Mouse (Mus musculus) central nervous system, embryonic 18 days (tissue): ENCODE measurements around the gene Tsnax. TPM values are rescaled to one million over a fixed set of nuclear protein-coding genes. Genes with fewer than 3 reads are reported as not detected.

Experiments
- polyA plus RNA-seq: library from polyadenylated mRNA; depleted of rRNA; stranded (reverse); fragments of >200 nt; gene quantifications from 2 replicates; pipeline ENCODE4 v1.2.3, GENCODE M21; 2012; rRNA removed

Tsnax gene
- polyA plus RNA-seq, result 154 and 181 TPM in 2 replicates

DNA sequence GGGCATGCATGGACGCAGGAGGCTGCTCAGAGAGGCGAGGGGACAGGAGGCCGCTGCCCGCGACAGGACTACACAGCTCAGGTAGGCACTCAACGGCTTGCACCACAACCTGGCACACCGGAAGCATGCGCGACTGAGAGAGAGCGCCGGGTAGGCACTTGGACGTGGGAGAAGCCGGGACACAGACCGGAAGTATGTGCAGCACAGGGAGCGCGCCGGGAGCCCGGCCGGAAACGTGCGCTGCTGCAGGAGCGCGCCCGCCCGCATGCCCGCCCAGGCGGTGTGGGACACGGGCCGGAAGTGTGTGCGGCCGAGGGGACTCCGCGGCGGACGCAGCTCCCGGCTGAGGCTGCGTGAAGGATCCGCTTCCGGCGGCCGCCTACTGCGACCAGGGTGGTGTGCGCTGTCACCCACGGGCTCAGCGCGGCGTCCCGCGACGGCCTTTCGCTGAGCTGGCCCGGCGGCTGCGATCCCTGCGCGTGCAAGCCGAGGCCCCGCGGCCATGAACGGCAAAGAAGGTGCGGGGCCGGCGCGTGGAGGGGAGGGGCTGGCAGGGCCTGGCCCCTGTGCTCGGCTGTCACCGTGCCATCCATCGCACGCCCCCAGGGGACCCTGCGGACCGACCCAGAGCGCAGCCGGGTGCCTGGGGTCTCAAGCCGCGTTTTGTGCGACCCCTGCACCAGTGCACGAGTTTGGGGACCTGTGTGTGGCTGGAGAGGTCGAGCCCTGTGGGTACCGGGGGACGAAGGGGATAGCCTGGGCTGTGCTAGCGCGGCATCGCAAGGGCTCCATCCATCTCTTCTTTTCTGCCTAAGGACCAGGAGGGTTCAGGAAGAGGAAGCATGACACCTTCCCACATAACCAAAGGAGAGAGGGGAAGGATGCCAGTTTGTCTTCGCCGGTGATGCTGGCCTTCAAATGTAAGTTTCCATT, at the start of gene Tsnax:
Gene Tsnax, plus strand, starts transcription at position 303 of the 933 bp plus-strand sequence.

DNA sequence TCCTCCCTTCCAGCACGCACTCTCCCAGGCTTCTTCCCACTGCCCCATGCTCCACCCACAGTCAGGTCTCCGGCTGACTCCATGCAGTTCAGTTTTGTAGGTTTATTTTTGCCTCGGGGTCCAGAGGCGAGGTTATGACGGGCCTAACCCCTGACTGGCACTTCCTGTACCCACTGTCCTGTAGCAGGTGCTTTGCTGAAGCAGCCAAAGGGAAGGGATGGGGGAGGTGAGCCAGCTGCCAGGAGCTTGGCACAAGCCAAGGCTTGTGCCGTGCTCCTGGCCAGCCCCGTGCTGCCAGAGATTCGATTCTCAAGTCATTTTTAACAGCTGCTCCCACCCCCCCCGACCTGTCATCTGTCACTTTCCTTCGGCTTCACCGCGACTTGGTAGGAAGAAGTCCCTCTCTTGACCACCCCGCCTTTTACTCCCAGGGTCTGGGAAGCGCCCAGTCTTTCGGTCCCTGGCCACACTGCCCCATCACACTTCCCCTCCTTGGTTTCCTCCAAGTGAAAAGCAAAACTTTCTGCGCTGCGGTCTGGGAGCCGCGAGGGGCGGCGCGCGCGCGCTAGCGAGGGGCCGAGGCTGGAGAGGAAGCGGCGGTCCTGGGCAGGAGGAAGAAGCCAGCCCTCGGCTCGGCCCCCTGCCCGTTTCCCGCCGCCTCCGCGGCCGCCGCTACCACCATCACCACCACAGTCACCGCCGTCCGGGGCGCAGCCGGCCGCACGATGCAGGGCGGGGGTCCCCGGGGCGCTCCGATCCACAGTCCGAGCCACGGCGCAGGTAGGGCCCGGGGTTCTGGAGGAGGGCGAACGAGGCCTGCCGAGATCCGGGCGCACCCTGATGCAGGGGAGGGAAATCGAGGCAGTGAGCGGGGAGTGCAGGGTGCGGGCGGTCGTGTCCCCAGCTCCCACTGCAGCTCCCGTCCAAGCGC, 41.0 kb downstream of the Tsnax start, which contains the start of gene Disc1:
Gene Disc1, plus strand, starts transcription at position 691 of the 931 bp plus-strand sequence.

Other genes with a start within 250 kb of the Tsnax start
- 67.8 and 91.8 TPM in 2 replicates for gene Trim67, start 219.9 kb upstream of the Tsnax start, polyA plus RNA-seq
- gene Gnpat, start 150.0 kb upstream of the Tsnax start, polyA plus RNA-seq, result 78.5 and 83.7 TPM in 2 replicates
- 19.9 and 20.9 TPM in 2 replicates for gene 2810004N23Rik, start 149.9 kb upstream of the Tsnax start, polyA plus RNA-seq
- 15.1 and 15.3 TPM in 2 replicates for gene Exoc8, start 115.3 kb upstream of the Tsnax start, polyA plus RNA-seq
- gene Sprtn, start 115.1 kb upstream of the Tsnax start, polyA plus RNA-seq, result 18.0 and 19.5 TPM in 2 replicates
- gene Egln1, start 63.7 kb upstream of the Tsnax start, polyA plus RNA-seq, result 56.6 and 56.8 TPM in 2 replicates
- gene Disc1, start 41.2 kb downstream of the Tsnax start, polyA plus RNA-seq, result 1.8 and 1.9 TPM in 2 replicates